Mouse (Mus musculus) kidney, embryonic 15.5 days (tissue): Measurements from ENCODE around the gene Vmn2r36. TPM values are rescaled to one million over a fixed set of nuclear protein-coding genes. Genes with fewer than 3 reads are reported as not detected.
"Not testable (repeated sequence)": the region's sequence is repeated elsewhere in the genome, so short reads cannot be mapped to it uniquely, and the experiment has no call there.

Experiments used
- ATAC-seq: fragments of 200-750 bp; cut with Nextera tagmentation; replicated peaks from 2 replicates; pipeline ENCODE4 v1.8.0; 2017; ENCODE audit warnings: moderate TSS enrichment; ENCODE audit not compliant: low FRiP score
- H3K27ac ChIP-seq: fragments of 300-500 bp; sonication (generic); 2 replicates; pipeline ENCODE4 v1.5.1; 2015; ENCODE audit warnings: mild to moderate bottlenecking, inconsistent platforms
- H3K27me3 ChIP-seq: fragments of 300-500 bp; sonication (generic); 2 replicates; pipeline ENCODE4 v1.6.1; 2015; ENCODE audit warnings: inconsistent platforms
- H3K36me3 ChIP-seq: fragments of 300-500 bp; sonication (generic); 2 replicates; pipeline ENCODE4 v1.6.1; 2015; ENCODE audit warnings: inconsistent platforms
- H3K4me1 ChIP-seq: fragments of 300-500 bp; sonication (generic); 2 replicates; pipeline ENCODE4 v1.6.1; 2015; ENCODE audit warnings: inconsistent platforms
- H3K4me2 ChIP-seq: fragments of 300-500 bp; sonication (generic); 2 replicates; pipeline ENCODE4 v1.6.1; 2015; ENCODE audit warnings: moderate library complexity, mild to moderate bottlenecking, inconsistent platforms
- H3K4me3 ChIP-seq: fragments of 300-500 bp; sonication (generic); replicated peaks from 2 replicates; pipeline ENCODE4 v1.5.1; 2015; ENCODE audit warnings: mild to moderate bottlenecking, inconsistent platforms
- H3K9ac ChIP-seq: fragments of 300-500 bp; sonication (generic); 2 replicates; pipeline ENCODE4 v1.6.1; 2015; ENCODE audit warnings: mild to moderate bottlenecking, inconsistent platforms
- H3K9me3 ChIP-seq: fragments of 300-500 bp; sonication (generic); replicated peaks from 2 replicates; pipeline ENCODE4 v1.6.1; 2016; ENCODE audit warnings: inconsistent platforms
- WGBS: fragments of 180-500 bp; shearing (Covaris S2); methylation state at CpG from one replicate; pipeline ENCODE4 v1.1.7; 2015; ENCODE audit warnings: mixed read lengths; 5-methylcytosine and 5-hydroxymethylcytosine counted together
- polyA plus RNA-seq: library from polyadenylated mRNA; unstranded; fragments of >200 nt; fragmentation: Nextera tagmentation; extraction: Ambion mirVana; gene quantifications from 2 replicates; pipeline ENCODE4 v1.2.1, GENCODE M21; 2015

The Vmn2r36 gene
- not detected in 2 replicates for polyA plus RNA-seq

GRCm38 (mm10) chr7:7902395-7902794, at the start of gene Vmn2r36:
Vmn2r36 (minus strand) TSS chr7:7902495.
- WGBS = no CpG with 5 or more reads among the region's 1 CpGs
- H3K9me3 ChIP-seq, ATAC-seq, H3K27me3 ChIP-seq, H3K27ac ChIP-seq, H3K4me2 ChIP-seq, H3K36me3 ChIP-seq, H3K4me1 ChIP-seq, H3K4me3 ChIP-seq, H3K9ac ChIP-seq: not testable (repeated sequence)

Other genes with a start within 250 kb of the Vmn2r36 start
- not detected in 2 replicates for gene Vmn2r34, start 213.0 kb downstream of the Vmn2r36 start, polyA plus RNA-seq
- gene Vmn2r35, start 82.6 kb downstream of the Vmn2r36 start, polyA plus RNA-seq = not detected in 2 replicates